In genomic region chr12:86189601-86190323, GRCm38 (mm10) we compare ENCODE assay signal across 9 mouse cellular contexts. TPM values are rescaled to one million over a fixed set of nuclear protein-coding genes. Genes with fewer than 3 reads are reported as not detected.
DNase-seq lines count a peak whose midpoint lies in the region; ATAC-seq and TF ChIP-seq lines count a peak whose summit lies in the region.
"Had no signal": no experiment of that assay in that cellular context is flagged by ENCODE, and none has a peak within 500 bp of the region (broad histone marks: within the 10 kb centered on the region; RNA-seq: fewer than 3 reads in every experiment).

No protein-coding gene starts in this region.

- peaks cover under 1% of the 10 kb centered on the region; the same call in 1 of the 2 replicates for H3K27me3 ChIP-seq in heart, embryonic 13.5 days (replicated peaks)
- no peaks in the 10 kb centered on the region for H3K27me3 ChIP-seq in lung, postnatal 0 days (replicated peaks; ENCODE audit: insufficient read depth, low read length)
- H3K27me3 ChIP-seq in forebrain, embryonic 16.5 days (replicated peaks; ENCODE audit: control insufficient read depth, insufficient read depth, low read length) = no peaks in the 10 kb centered on the region; the same call in 1 of the 2 replicates

- no peak overlapping the region for H3K27ac ChIP-seq in heart, embryonic 13.5 days (replicated peaks)
- no peak overlapping the region for H3K27ac ChIP-seq in lung, postnatal 0 days (ENCODE audit: low read length)
- H3K27ac ChIP-seq in forebrain, embryonic 16.5 days (ENCODE audit: low read length) = no peak overlapping the region
- H3K27ac ChIP-seq: forebrain, embryonic 13.5 days had no signal

- no peak for DNase-seq in heart, postnatal 36 days
- peak; percentile 31 for DNase-seq in lung, postnatal 0 days (ENCODE audit: low spot score)
- DNase-seq in lung, adult 2 months = no peak
- peak; percentile 41 to 64 for DNase-seq in right cerebral cortex, postnatal 10 days (ENCODE audit: low spot score in 2 of 2)
- DNase-seq in urinary bladder, postnatal 14 days (ENCODE audit: low spot score) = no peak

- no peak overlapping the region for H3K9ac ChIP-seq in heart, embryonic 13.5 days
- H3K9ac ChIP-seq in lung, postnatal 0 days (replicated peaks; ENCODE audit: low read depth) = no peak overlapping the region
- H3K9ac ChIP-seq in forebrain, embryonic 16.5 days (replicated peaks; ENCODE audit: low read depth, low read length) = no peak overlapping the region
- H3K9ac ChIP-seq: forebrain, embryonic 13.5 days had no signal

- peak overlapping the region; percentile 43 for H3K4me2 ChIP-seq in heart, embryonic 13.5 days
- H3K4me2 ChIP-seq in lung, postnatal 0 days (replicated peaks; ENCODE audit: low read depth, low read length) = no peak overlapping the region
- no peak overlapping the region for H3K4me2 ChIP-seq in forebrain, embryonic 16.5 days (ENCODE audit: low read length)
- H3K4me2 ChIP-seq: forebrain, embryonic 13.5 days had no signal

- TF ChIP-seq EP300 in lung, postnatal 0 days (IDR thresholded peaks at IDR 0.05) = no peak

- 11% methylated on average over 19 of the region's 19 CpGs for WGBS in heart, embryonic 13.5 days
- 17% methylated on average over 19 of the region's 19 CpGs for WGBS in lung, postnatal 0 days
- 17% methylated on average over 19 of the region's 19 CpGs for WGBS in lung, adult 2 months
- 27% methylated on average over 19 of the region's 19 CpGs for WGBS in forebrain, embryonic 16.5 days

- no peaks in the 10 kb centered on the region for H3K36me3 ChIP-seq in heart, embryonic 13.5 days
- no peaks in the 10 kb centered on the region for H3K36me3 ChIP-seq in lung, postnatal 0 days (ENCODE audit: insufficient read depth, low read length)
- H3K36me3 ChIP-seq in forebrain, embryonic 16.5 days (ENCODE audit: control insufficient read depth, insufficient read depth) = no peaks in the 10 kb centered on the region

- no peak for ATAC-seq in heart, embryonic 13.5 days (ENCODE audit: extremely low read depth, insufficient number of reproducible peaks, low FRiP score, low TSS enrichment)
- ATAC-seq in lung, postnatal 0 days = no peak
- ATAC-seq in common myeloid progenitor, adult 5-6 weeks (replicated peaks; ENCODE audit: low read depth, poor library complexity, severe bottlenecking) = peak; percentile 58
- ATAC-seq in forebrain, embryonic 16.5 days = no peak
- ATAC-seq: forebrain, embryonic 13.5 days had no signal

- TF ChIP-seq POLR2A in lung, adult 2 months (IDR thresholded peaks at IDR 0.05; ENCODE audit: borderline replicate concordance, extremely low read depth, low read depth, low read length) = no peak

- no peak for TF ChIP-seq CTCF in lung, postnatal 0 days (IDR thresholded peaks at IDR 0.05)
- no peak for TF ChIP-seq CTCF in lung, adult 2 months (IDR thresholded peaks at IDR 0.05; ENCODE audit: insufficient read depth, low read length)

- peaks cover 20% of the 10 kb centered on the region for H3K4me1 ChIP-seq in heart, embryonic 13.5 days
- no peaks in the 10 kb centered on the region; the same call in 1 of the 2 replicates for H3K4me1 ChIP-seq in lung, postnatal 0 days (ENCODE audit: insufficient read depth, low read depth, low read length)
- no peaks in the 10 kb centered on the region for H3K4me1 ChIP-seq in lung, adult 2 months (ENCODE audit: control insufficient read depth, insufficient read depth, low read length)
- peaks cover 11% of the 10 kb centered on the region for H3K4me1 ChIP-seq in forebrain, embryonic 16.5 days (replicated peaks; ENCODE audit: control insufficient read depth, insufficient read depth, low read length)

- no peaks in the 10 kb centered on the region for H3K9me3 ChIP-seq in heart, embryonic 13.5 days
- H3K9me3 ChIP-seq in lung, postnatal 0 days (ENCODE audit: low read length) = no peaks in the 10 kb centered on the region
- H3K9me3 ChIP-seq in forebrain, embryonic 16.5 days (ENCODE audit: control insufficient read depth, low read length) = no peaks in the 10 kb centered on the region
- H3K9me3 ChIP-seq: forebrain, embryonic 13.5 days had no signal

- intact Hi-C loops in heart, postnatal 36 days (cut with DNase I) = no loop called here

- H3K4me3 ChIP-seq in heart, embryonic 13.5 days = peak overlapping the region; percentile 11; the same call in 1 of the 2 replicates
- H3K4me3 ChIP-seq in lung, postnatal 0 days (ENCODE audit: low read depth, low read length) = no peak overlapping the region
- H3K4me3 ChIP-seq in lung, adult 2 months (replicated peaks; ENCODE audit: extremely low read depth, low read depth, low read length) = no peak overlapping the region
- H3K4me3 ChIP-seq in forebrain, embryonic 16.5 days (replicated peaks; ENCODE audit: low read length) = no peak overlapping the region
- H3K4me3 ChIP-seq: forebrain, embryonic 13.5 days had no signal

RNA-seq across cellular contexts. Expression of gene Gpatch2l, which starts 51.9 kb away (rescaled TPM):
- 10.4 and 11.1 TPM in 2 replicates for polyA plus RNA-seq in heart, embryonic 13.5 days (2015; fragmentation: Nextera tagmentation; extraction: Ambion mirVana)
- total RNA-seq in heart, postnatal 36 days (2021) = 10 to 100 TPM; 12.7 to 14.0 TPM
- polyA plus RNA-seq in lung, postnatal 0 days (2015; fragmentation: Nextera tagmentation; extraction: Ambion mirVana) = 10.0 and 11.6 TPM in 2 replicates
- 10.2 and 13.0 TPM in 2 replicates for polyA plus RNA-seq in lung, adult 2 months (2012; rRNA removed)
- 36.5 and 37.2 TPM in 2 replicates for total RNA-seq in common myeloid progenitor, adult 5-6 weeks (2017)
- 35.5 and 35.6 TPM in 2 replicates for polyA plus RNA-seq in forebrain, embryonic 16.5 days (2015; fragmentation: Nextera tagmentation; extraction: Ambion mirVana)

Comparison
In these comparisons a context has a peak if more than half of its experiments do, and no peak if none do; other contexts are left out.
1. DNase-seq: peak in lung, postnatal 0 days (single experiment) and right cerebral cortex, postnatal 10 days (2 of 2); none in heart, postnatal 36 days (0 of 2), lung, adult 2 months (single experiment) and urinary bladder, postnatal 14 days (single experiment).